Mouse (Mus musculus): Measurements from ENCODE around the gene Gipr. TPM values are rescaled to one million over a fixed set of nuclear protein-coding genes. Genes with fewer than 3 reads are reported as not detected.

Gene Gipr
- total RNA-seq, 1 experiment, result 1.5 TPM

DNA sequence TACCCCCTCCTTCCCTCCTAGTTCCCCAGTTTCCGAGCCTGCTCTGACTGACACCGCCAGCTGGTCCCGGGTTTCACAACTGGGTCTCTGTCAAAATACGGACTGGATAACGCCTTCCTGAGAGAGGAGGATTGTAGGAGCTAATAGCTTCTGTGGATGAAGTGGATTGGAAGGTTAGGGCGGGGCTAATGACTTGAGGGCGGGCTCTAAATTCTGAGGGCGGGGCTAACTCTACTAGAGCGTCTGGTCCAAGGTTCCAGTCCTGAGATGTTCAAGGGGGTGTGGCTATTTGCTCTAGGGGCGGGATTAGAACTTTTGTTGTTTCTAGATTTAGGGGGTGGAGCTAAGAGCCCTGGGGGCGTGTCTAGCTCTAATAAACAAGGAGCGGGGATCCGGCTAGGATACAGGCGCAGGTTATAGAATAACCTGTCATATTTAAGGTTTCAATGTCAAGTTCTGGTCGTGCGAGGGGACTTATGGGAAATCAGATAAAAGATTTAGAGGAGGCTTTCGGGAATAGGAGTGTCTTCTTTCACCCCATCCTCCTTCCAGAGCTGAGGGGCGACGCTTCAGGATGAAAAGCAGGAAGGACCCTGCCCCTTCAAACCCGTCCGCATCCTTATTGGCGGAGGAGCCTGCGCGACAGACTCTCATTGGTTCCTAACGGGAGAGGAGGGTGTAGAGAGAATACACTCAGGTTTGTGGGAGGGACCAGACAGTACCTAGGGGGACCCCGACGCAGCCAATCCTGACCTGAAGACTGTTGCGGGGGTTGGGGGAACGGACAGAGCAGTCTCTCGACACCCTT, 10.0 kb upstream of the Gipr start, which contains the start of gene Eml2:
Gene Eml2, plus strand, starts transcription at position 714 of the 808 bp plus-strand sequence.
- DNase-seq (ENCODE audit: low read depth, low spot score), result peak; percentile 100
- in situ Hi-C loops (cut with MboI; ENCODE audit: low sequenced_read_pairs in 2 of 2, unreplicated experiment in 2 of 2), result no loop called here
- no peak within 1 kb of the TSS for H3K9ac ChIP-seq (ENCODE audit: insufficient read depth, low read depth, low read length, poor library complexity, severe bottlenecking)
- H3K27ac ChIP-seq (ENCODE audit: insufficient read depth, low read depth, low read length, poor library complexity, severe bottlenecking), result no peak within 1 kb of the TSS; the same call in 1 of the 2 replicates
- H3K36me3 ChIP-seq (ENCODE audit: control insufficient read depth, insufficient read depth, low read length, poor library complexity, severe bottlenecking), result no peaks in the 10 kb centered on the region
- peak within 1 kb of the TSS; percentile 45 to 64 for H3K4me3 ChIP-seq (ENCODE audit: insufficient read depth in 1 of 2, low read depth in 1 of 2, low read length in 2 of 2, poor library complexity in 1 of 2, severe bottlenecking in 1 of 2)
- H3K9me3 ChIP-seq (ENCODE audit: control insufficient read depth, insufficient read depth, low read depth, low read length), result no peaks in the 10 kb centered on the region
- no peak for TF ChIP-seq ZNF384 (IDR thresholded peaks at IDR 0.05; ENCODE audit: low read depth, low read length)
- TF ChIP-seq CHD2 (IDR thresholded peaks at IDR 0.05; ENCODE audit: low read depth, low read length), result no peak
- TF ChIP-seq MAFK (IDR thresholded peaks at IDR 0.05; ENCODE audit: insufficient read depth, low read depth, low read length), result no peak
- no peak for TF ChIP-seq HCFC1 (IDR thresholded peaks at IDR 0.05; ENCODE audit: borderline replicate concordance, insufficient read depth, low read length)
- no peak for TF ChIP-seq ZC3H11A (IDR thresholded peaks at IDR 0.05; ENCODE audit: borderline replicate concordance, low read depth, low read length)
- peaks cover 0 to 22% of the 10 kb centered on the region in 2 experiments; a peak in 2 of 4 replicates for H3K4me1 ChIP-seq (ENCODE audit: control insufficient read depth in 2 of 2, insufficient read depth in 2 of 2, low read length in 2 of 2, poor library complexity in 1 of 2)

- H3K27ac ChIP-seq (ENCODE audit: insufficient read depth, low read depth, low read length, poor library complexity, severe bottlenecking), result no peak overlapping the region
- peak overlapping the region in 1 of 2 experiments; percentile 45; a peak in 1 of 4 replicates for H3K4me3 ChIP-seq (ENCODE audit: insufficient read depth in 1 of 2, low read depth in 1 of 2, low read length in 2 of 2, poor library complexity in 1 of 2, severe bottlenecking in 1 of 2)
- DNase-seq (ENCODE audit: low read depth, low spot score), result peak; percentile 85
- no peaks in the 10 kb centered on the region for H3K36me3 ChIP-seq (ENCODE audit: control insufficient read depth, insufficient read depth, low read length, poor library complexity, severe bottlenecking)
- TF ChIP-seq ZC3H11A (IDR thresholded peaks at IDR 0.05; ENCODE audit: borderline replicate concordance, low read depth, low read length) (no peak), CHD2 (IDR thresholded peaks at IDR 0.05; ENCODE audit: low read depth, low read length) (no peak)
- H3K9ac ChIP-seq (ENCODE audit: insufficient read depth, low read depth, low read length, poor library complexity, severe bottlenecking), result no peak overlapping the region
- peaks cover 0 to 7% of the 10 kb centered on the region in 2 experiments; a peak in 2 of 4 replicates for H3K4me1 ChIP-seq (ENCODE audit: control insufficient read depth in 2 of 2, insufficient read depth in 2 of 2, low read length in 2 of 2, poor library complexity in 1 of 2)
- in situ Hi-C loops (cut with MboI; ENCODE audit: low sequenced_read_pairs in 2 of 2, unreplicated experiment in 2 of 2), result no loop called here
- no peaks in the 10 kb centered on the region for H3K9me3 ChIP-seq (ENCODE audit: control insufficient read depth, insufficient read depth, low read depth, low read length)
Observed at GRCm38 (mm10) chr7:19172874-19173273, 6.9 kb upstream of the Gipr start.

GRCm38 (mm10) chr7:19171831-19172230, 5.9 kb upstream of the Gipr start:
- Histone ChIP-seq H3K9ac (ENCODE audit: insufficient read depth, low read depth, low read length, poor library complexity, severe bottlenecking) (no peak overlapping the region), H3K27ac (ENCODE audit: insufficient read depth, low read depth, low read length, poor library complexity, severe bottlenecking) (no peak overlapping the region), H3K36me3 (ENCODE audit: control insufficient read depth, insufficient read depth, low read length, poor library complexity, severe bottlenecking) (no peaks in the 10 kb centered on the region), H3K9me3 (ENCODE audit: control insufficient read depth, insufficient read depth, low read depth, low read length) (no peaks in the 10 kb centered on the region), H3K4me1 (ENCODE audit: control insufficient read depth in 2 of 2, insufficient read depth in 2 of 2, low read length in 2 of 2, poor library complexity in 1 of 2) (peaks cover 0 to 7% of the 10 kb centered on the region in 2 experiments; a peak in 2 of 4 replicates), H3K4me3 (ENCODE audit: insufficient read depth in 1 of 2, low read depth in 1 of 2, low read length in 2 of 2, poor library complexity in 1 of 2, severe bottlenecking in 1 of 2) (no peak overlapping the region)
- DNase-seq (ENCODE audit: low read depth, low spot score), result no peak
- in situ Hi-C loops (cut with MboI; ENCODE audit: low sequenced_read_pairs in 2 of 2, unreplicated experiment in 2 of 2), result no loop called here
- TF ChIP-seq HCFC1 (IDR thresholded peaks at IDR 0.05; ENCODE audit: borderline replicate concordance, insufficient read depth, low read length) (no peak), ZNF384 (IDR thresholded peaks at IDR 0.05; ENCODE audit: low read depth, low read length) (no peak), ZC3H11A (IDR thresholded peaks at IDR 0.05; ENCODE audit: borderline replicate concordance, low read depth, low read length) (no peak), MAFK (IDR thresholded peaks at IDR 0.05; ENCODE audit: insufficient read depth, low read depth, low read length) (no peak), CHD2 (IDR thresholded peaks at IDR 0.05; ENCODE audit: low read depth, low read length) (no peak)

- in situ Hi-C loops (cut with MboI; ENCODE audit: low sequenced_read_pairs in 2 of 2, unreplicated experiment in 2 of 2), result no loop called here
- TF ChIP-seq CHD2 (IDR thresholded peaks at IDR 0.05; ENCODE audit: low read depth, low read length) (no peak), ZNF384 (IDR thresholded peaks at IDR 0.05; ENCODE audit: low read depth, low read length) (no peak), HCFC1 (IDR thresholded peaks at IDR 0.05; ENCODE audit: borderline replicate concordance, insufficient read depth, low read length) (no peak), ZC3H11A (IDR thresholded peaks at IDR 0.05; ENCODE audit: borderline replicate concordance, low read depth, low read length) (no peak), MAFK (IDR thresholded peaks at IDR 0.05; ENCODE audit: insufficient read depth, low read depth, low read length) (no peak)
- no peaks in the 10 kb centered on the region for H3K36me3 ChIP-seq (ENCODE audit: control insufficient read depth, insufficient read depth, low read length, poor library complexity, severe bottlenecking)
- H3K9ac ChIP-seq (ENCODE audit: insufficient read depth, low read depth, low read length, poor library complexity, severe bottlenecking), result no peak overlapping the region
- no peak overlapping the region for H3K4me3 ChIP-seq (ENCODE audit: insufficient read depth in 1 of 2, low read depth in 1 of 2, low read length in 2 of 2, poor library complexity in 1 of 2, severe bottlenecking in 1 of 2)
- H3K9me3 ChIP-seq (ENCODE audit: control insufficient read depth, insufficient read depth, low read depth, low read length), result no peaks in the 10 kb centered on the region
- peaks cover 2 to 10% of the 10 kb centered on the region in 2 experiments; a peak in 2 of 4 replicates for H3K4me1 ChIP-seq (ENCODE audit: control insufficient read depth in 2 of 2, insufficient read depth in 2 of 2, low read length in 2 of 2, poor library complexity in 1 of 2)
- H3K27ac ChIP-seq (ENCODE audit: insufficient read depth, low read depth, low read length, poor library complexity, severe bottlenecking), result no peak overlapping the region
- no peak for DNase-seq (ENCODE audit: low read depth, low spot score)
Observed at GRCm38 (mm10) chr7:19170142-19170541, 4.2 kb upstream of the Gipr start.

Measured in ES-E14 (cell line).